Mouse (Mus musculus): ENCODE data around the gene Oaz1. TPM values are rescaled to one million over a fixed set of nuclear protein-coding genes. Genes with fewer than 3 reads are reported as not detected.
"Not testable (repeated sequence)": the region's sequence is repeated elsewhere in the genome, so short reads cannot be mapped to it uniquely, and the experiment has no call there.

Oaz1 gene
- polyA plus RNA-seq, 1 experiment from 2014 or later, result 1,560 TPM

DNA sequence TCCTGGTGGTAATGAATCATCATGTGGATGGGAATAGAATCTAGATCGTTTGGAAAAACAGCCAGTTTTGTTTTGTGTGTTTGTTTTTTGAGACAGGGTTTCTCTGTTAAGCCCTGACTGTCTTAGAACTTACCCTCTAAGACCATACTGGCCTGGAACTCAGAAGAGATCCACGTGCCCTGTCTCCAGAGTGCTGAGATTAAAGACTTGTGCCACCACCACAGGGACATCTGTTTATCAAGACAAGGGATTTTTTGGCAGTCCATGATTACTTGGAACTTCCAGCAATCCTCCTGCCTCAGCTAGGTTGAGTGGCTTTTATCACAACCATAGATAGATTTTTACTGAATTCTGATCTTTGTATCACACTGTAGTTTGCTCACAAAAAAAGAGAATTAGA is 1.6 kb upstream of the Oaz1 start:
- H3K36me3 ChIP-seq (ENCODE audit: control insufficient read depth, insufficient read depth, low read length), result 0 out of 2 replicates have a peak, but pooled peaks cover 6% of the 10 kb centered on the region
- H3K9ac ChIP-seq (ENCODE audit: low read length), result no peak overlapping the region
- no peak overlapping the region for H3K4me3 ChIP-seq (replicated peaks; ENCODE audit: low read length)
- H3K27me3 ChIP-seq (ENCODE audit: control insufficient read depth, insufficient read depth, low read length), result no peaks in the 10 kb centered on the region
- H3K4me1 ChIP-seq (ENCODE audit: control insufficient read depth, insufficient read depth, low read length), result peaks cover 15% of the 10 kb centered on the region
- no peak for ATAC-seq (ENCODE audit: insufficient read depth, low FRiP score)
- WGBS, result 63% methylated on average over 2 of the region's 2 CpGs
- no peak overlapping the region for H3K4me2 ChIP-seq (ENCODE audit: low read depth, low read length)
- no peaks in the 10 kb centered on the region for H3K9me3 ChIP-seq (replicated peaks; ENCODE audit: control insufficient read depth, low read length)
- H3K27ac ChIP-seq (ENCODE audit: low read length), result no peak overlapping the region

- ATAC-seq (ENCODE audit: insufficient read depth, low FRiP score), result no peak
- H3K4me3 ChIP-seq (replicated peaks; ENCODE audit: low read length), result peak overlapping the region; percentile 70
- peaks cover 11% of the 10 kb centered on the region; the same call in 1 of the 2 replicates for H3K36me3 ChIP-seq (ENCODE audit: control insufficient read depth, insufficient read depth, low read length)
- peak overlapping the region; percentile 93 for H3K27ac ChIP-seq (ENCODE audit: low read length)
- WGBS, result 5% methylated on average over 29 of the region's 29 CpGs
- peaks cover 26% of the 10 kb centered on the region for H3K4me1 ChIP-seq (ENCODE audit: control insufficient read depth, insufficient read depth, low read length)
- H3K9ac ChIP-seq (ENCODE audit: low read length), result peak overlapping the region; percentile 93
- peak overlapping the region; percentile 85 for H3K4me2 ChIP-seq (ENCODE audit: low read depth, low read length)
- H3K27me3 ChIP-seq (ENCODE audit: control insufficient read depth, insufficient read depth, low read length), result no peaks in the 10 kb centered on the region
- no peaks in the 10 kb centered on the region for H3K9me3 ChIP-seq (replicated peaks; ENCODE audit: control insufficient read depth, low read length)
Measured at GRCm38 (mm10) chr10:80827063-80827869, 810 bp downstream of the Oaz1 start.

- Histone ChIP-seq H3K4me2 (ENCODE audit: low read depth, low read length) (peak overlapping the region; percentile 85), H3K9ac (ENCODE audit: low read length) (peak overlapping the region; percentile 93), H3K4me1 (ENCODE audit: control insufficient read depth, insufficient read depth, low read length) (peaks cover 26% of the 10 kb centered on the region), H3K27ac (ENCODE audit: low read length) (no peak overlapping the region), H3K4me3 (replicated peaks; ENCODE audit: low read length) (peak overlapping the region; percentile 70), H3K27me3 (ENCODE audit: control insufficient read depth, insufficient read depth, low read length) (no peaks in the 10 kb centered on the region), H3K36me3 (ENCODE audit: control insufficient read depth, insufficient read depth, low read length) (peaks cover 11% of the 10 kb centered on the region; the same call in 1 of the 2 replicates), H3K9me3 (replicated peaks; ENCODE audit: control insufficient read depth, low read length) (no peaks in the 10 kb centered on the region)
- ATAC-seq (ENCODE audit: insufficient read depth, low FRiP score), result no peak
- 61% methylated on average over 10 of the region's 10 CpGs for WGBS
Measured at GRCm38 (mm10) chr10:80827870-80828420, 1.5 kb downstream of the Oaz1 start.

DNA sequence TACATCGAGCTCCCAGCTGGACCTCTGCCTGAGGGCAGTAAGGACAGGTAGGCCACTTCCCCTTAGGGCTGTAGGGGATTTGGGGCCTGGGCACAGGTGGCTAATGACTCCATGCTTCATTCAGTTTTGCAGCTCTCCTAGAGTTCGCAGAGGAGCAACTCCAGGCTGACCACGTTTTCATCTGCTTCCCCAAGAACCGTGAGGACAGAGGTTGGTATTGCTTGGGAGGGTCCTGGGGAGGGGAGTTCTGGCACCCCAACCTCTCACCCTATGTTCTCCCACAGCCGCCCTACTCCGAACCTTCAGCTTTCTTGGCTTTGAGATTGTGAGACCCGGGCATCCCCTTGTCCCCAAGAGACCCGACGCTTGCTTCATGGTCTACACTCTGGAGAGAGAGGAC is 2.1 kb downstream of the Oaz1 start:
- not testable (repeated sequence) for H3K27ac ChIP-seq (ENCODE audit: low read length); H3K4me3 ChIP-seq (replicated peaks; ENCODE audit: low read length); H3K9me3 ChIP-seq (replicated peaks; ENCODE audit: control insufficient read depth, low read length); H3K27me3 ChIP-seq (ENCODE audit: control insufficient read depth, insufficient read depth, low read length); H3K9ac ChIP-seq (ENCODE audit: low read length); ATAC-seq (ENCODE audit: insufficient read depth, low FRiP score)
- Histone ChIP-seq H3K4me2 (ENCODE audit: low read depth, low read length) (peak overlapping the region; percentile 85; the same call in 1 of the 2 replicates), H3K4me1 (ENCODE audit: control insufficient read depth, insufficient read depth, low read length) (peaks cover 26% of the 10 kb centered on the region), H3K36me3 (ENCODE audit: control insufficient read depth, insufficient read depth, low read length) (peaks cover 11% of the 10 kb centered on the region; the same call in 1 of the 2 replicates)
- WGBS, result 76% methylated on average over 7 of the region's 9 CpGs

DNA sequence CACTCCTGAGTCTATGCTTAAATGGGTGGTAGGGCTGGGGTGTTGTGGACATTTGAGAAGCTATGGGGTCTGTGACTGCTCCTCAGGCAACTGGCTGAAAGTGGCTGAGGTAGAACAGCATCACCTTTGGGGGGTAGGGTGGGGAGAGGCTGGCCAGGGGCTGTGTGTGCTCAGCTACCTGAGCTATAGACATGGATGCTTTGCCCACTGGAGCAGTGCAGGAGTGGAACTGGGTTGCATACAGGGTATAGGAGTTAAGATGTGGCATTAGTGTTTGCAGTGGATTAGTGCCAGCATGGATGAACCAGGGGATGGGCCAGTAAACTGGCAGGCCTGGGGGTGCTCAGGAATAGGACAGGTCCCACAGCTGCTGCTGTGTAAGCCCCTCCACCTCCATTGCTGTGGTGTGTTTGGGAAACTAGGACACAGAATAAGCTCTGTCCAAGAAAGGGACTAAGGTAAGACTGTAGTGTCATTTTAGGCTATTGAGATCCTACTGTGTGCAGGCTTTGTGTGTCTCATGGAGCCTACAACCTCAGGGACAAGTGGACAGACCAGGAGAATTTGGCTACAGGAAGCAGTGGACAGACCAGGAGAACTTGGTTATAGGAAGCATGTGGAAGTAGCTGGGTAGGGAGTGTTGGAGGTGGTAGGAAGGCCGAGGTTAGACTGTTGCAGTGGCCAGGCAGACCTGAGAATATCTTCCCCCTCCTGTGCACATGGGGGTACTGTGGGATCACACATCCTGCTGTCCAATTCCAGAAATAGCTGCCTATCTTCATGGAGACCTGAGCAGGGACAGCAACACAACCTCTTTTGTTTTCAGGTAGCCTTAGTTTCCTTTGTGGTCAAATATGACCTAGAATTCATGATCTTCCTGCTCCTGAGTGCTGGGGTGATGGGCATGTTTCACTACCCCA is 3.2 kb downstream of the Oaz1 start:
- 61% methylated on average over 1 of the region's 1 CpGs for WGBS
- no peak overlapping the region for H3K4me2 ChIP-seq (ENCODE audit: low read depth, low read length)
- H3K9me3 ChIP-seq (replicated peaks; ENCODE audit: control insufficient read depth, low read length), result no peaks in the 10 kb centered on the region; the same call in 1 of the 2 replicates
- H3K36me3 ChIP-seq (ENCODE audit: control insufficient read depth, insufficient read depth, low read length), result peaks cover 11% of the 10 kb centered on the region; the same call in 1 of the 2 replicates
- H3K4me1 ChIP-seq (ENCODE audit: control insufficient read depth, insufficient read depth, low read length), result peaks cover 26% of the 10 kb centered on the region
- no peak overlapping the region for H3K4me3 ChIP-seq (replicated peaks; ENCODE audit: low read length)
- H3K9ac ChIP-seq (ENCODE audit: low read length), result no peak overlapping the region
- H3K27me3 ChIP-seq (ENCODE audit: control insufficient read depth, insufficient read depth, low read length), result peaks cover 16% of the 10 kb centered on the region
- H3K27ac ChIP-seq (ENCODE audit: low read length), result no peak overlapping the region
- no peak for ATAC-seq (ENCODE audit: insufficient read depth, low FRiP score)

DNA sequence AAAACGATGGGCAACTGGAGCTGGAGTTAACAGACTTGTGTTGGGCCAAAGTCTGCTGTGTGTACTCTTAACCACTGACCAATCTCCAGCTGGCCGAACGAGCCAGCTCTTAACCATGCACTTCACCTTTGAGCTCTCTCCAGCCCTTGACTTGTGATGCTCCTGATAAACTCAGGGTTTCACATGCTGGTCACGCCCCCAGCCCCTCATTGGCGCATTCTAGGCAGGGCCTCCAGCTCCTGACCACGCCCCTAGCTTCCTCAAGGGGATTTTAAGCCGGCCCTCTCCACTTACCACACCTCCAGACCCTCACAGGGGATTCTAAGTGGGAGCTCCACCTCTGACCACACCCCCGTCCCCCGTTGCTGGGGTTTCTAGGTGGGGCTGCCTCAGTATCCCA is 4.7 kb downstream of the Oaz1 start:
- no peaks in the 10 kb centered on the region; the same call in 1 of the 2 replicates for H3K9me3 ChIP-seq (replicated peaks; ENCODE audit: control insufficient read depth, low read length)
- WGBS, result 4% methylated on average over 9 of the region's 9 CpGs
- H3K36me3 ChIP-seq (ENCODE audit: control insufficient read depth, insufficient read depth, low read length), result peaks cover 11% of the 10 kb centered on the region; the same call in 1 of the 2 replicates
- peaks cover 31% of the 10 kb centered on the region for H3K27me3 ChIP-seq (ENCODE audit: control insufficient read depth, insufficient read depth, low read length)
- no peak overlapping the region for H3K9ac ChIP-seq (ENCODE audit: low read length)
- no peak for ATAC-seq (ENCODE audit: insufficient read depth, low FRiP score)
- peaks cover 22% of the 10 kb centered on the region for H3K4me1 ChIP-seq (ENCODE audit: control insufficient read depth, insufficient read depth, low read length)
- H3K4me2 ChIP-seq (ENCODE audit: low read depth, low read length), result no peak overlapping the region
- no peak overlapping the region for H3K4me3 ChIP-seq (replicated peaks; ENCODE audit: low read length)
- H3K27ac ChIP-seq (ENCODE audit: low read length), result no peak overlapping the region

DNA sequence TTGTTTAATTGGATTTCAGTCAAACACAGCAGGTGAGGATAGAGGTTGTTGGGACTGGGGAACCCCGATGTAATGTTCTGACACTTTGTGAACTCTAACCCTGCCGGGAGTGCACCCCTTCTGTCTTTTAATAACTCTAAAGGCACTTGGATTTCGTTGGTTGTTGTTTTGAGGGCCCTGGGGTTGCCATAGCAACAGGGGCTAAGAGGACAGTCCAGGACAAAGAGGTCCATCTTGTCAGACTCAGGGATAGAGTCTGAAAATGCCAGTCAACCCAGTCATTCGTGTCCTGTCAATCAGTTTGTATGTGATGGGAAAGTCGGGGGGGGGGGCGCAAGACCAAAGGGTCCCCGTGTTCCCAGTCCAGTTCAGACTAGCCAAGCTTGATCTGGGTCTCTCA is 6.4 kb downstream of the Oaz1 start:
- no peak for ATAC-seq (ENCODE audit: insufficient read depth, low FRiP score)
- peaks cover 44% of the 10 kb centered on the region for H3K27me3 ChIP-seq (ENCODE audit: control insufficient read depth, insufficient read depth, low read length)
- H3K4me3 ChIP-seq (replicated peaks; ENCODE audit: low read length), result no peak overlapping the region
- H3K36me3 ChIP-seq (ENCODE audit: control insufficient read depth, insufficient read depth, low read length), result peaks cover 11% of the 10 kb centered on the region; the same call in 1 of the 2 replicates
- 70% methylated on average over 7 of the region's 7 CpGs for WGBS
- no peaks in the 10 kb centered on the region; the same call in 1 of the 2 replicates for H3K9me3 ChIP-seq (replicated peaks; ENCODE audit: control insufficient read depth, low read length)
- no peak overlapping the region for H3K27ac ChIP-seq (ENCODE audit: low read length)
- H3K9ac ChIP-seq (ENCODE audit: low read length), result no peak overlapping the region
- peaks cover 20% of the 10 kb centered on the region for H3K4me1 ChIP-seq (ENCODE audit: control insufficient read depth, insufficient read depth, low read length)
- H3K4me2 ChIP-seq (ENCODE audit: low read depth, low read length), result no peak overlapping the region

DNA sequence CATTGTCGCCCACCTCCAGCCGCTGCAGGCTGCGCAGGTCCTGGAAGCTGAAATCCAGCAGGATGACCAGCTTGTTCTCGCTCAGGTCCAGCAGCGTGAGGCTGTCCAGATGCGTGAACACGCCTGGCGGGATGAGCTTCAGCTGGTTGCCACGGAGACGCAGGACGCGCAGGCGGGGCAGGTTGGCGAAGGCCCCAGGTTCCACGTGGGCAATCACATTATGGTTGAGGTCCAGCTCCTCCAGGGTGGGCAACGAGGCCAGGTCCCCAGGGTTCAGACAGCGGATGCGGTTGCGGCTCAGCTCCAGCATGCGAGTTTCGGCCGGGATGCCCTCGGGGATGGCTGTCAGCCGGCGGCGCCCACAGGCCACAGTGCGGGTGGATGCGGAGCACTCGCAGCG is 9.2 kb downstream of the Oaz1 start:
- peaks cover 44% of the 10 kb centered on the region for H3K27me3 ChIP-seq (ENCODE audit: control insufficient read depth, insufficient read depth, low read length)
- H3K27ac ChIP-seq (ENCODE audit: low read length), result no peak overlapping the region
- H3K9me3 ChIP-seq (replicated peaks; ENCODE audit: control insufficient read depth, low read length), result no peaks in the 10 kb centered on the region; the same call in 1 of the 2 replicates
- H3K4me1 ChIP-seq (ENCODE audit: control insufficient read depth, insufficient read depth, low read length), result peaks cover 7% of the 10 kb centered on the region
- H3K36me3 ChIP-seq (ENCODE audit: control insufficient read depth, insufficient read depth, low read length), result 0 out of 2 replicates have a peak, but pooled peaks cover under 1% of the 10 kb centered on the region
- no peak overlapping the region for H3K4me3 ChIP-seq (replicated peaks; ENCODE audit: low read length)
- no peak for ATAC-seq (ENCODE audit: insufficient read depth, low FRiP score)
- WGBS, result 46% methylated on average over 30 of the region's 30 CpGs
- H3K4me2 ChIP-seq (ENCODE audit: low read depth, low read length), result no peak overlapping the region
- H3K9ac ChIP-seq (ENCODE audit: low read length), result no peak overlapping the region
